Mouse (Mus musculus): ENCODE measurements around the gene Npr2.

DNA sequence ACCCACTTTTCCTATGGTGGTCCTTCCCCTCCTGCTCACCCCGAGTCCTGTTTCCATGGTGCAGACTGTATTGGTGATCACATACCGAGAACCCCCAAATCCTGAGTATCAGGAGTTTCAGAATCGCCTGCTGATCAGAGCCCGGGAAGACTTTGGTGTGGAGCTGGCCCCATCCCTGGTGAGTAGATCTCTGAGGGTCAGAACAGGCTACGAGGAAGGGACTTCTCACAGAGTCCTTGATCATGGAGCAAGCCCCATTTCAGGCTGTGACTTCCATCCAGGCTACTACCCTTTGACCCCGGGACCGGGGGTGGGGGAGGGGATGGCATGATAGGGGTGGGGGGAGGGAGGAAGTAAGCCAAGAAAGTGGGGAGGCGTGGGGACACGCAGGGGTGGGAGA, 8.3 kb downstream of the Npr2 start:
- TF ChIP-seq POLR2A (IDR thresholded peaks at IDR 0.05; ENCODE audit: low read depth, low read length) (no peak), CTCF (IDR thresholded peaks at IDR 0.05; ENCODE audit: borderline replicate concordance, insufficient read depth, low read length) (no peak)

All from embryonic fibroblast, embryonic 13.5 days (primary cell).